Mouse (Mus musculus): ENCODE measurements around the gene Stambp.

DNA sequence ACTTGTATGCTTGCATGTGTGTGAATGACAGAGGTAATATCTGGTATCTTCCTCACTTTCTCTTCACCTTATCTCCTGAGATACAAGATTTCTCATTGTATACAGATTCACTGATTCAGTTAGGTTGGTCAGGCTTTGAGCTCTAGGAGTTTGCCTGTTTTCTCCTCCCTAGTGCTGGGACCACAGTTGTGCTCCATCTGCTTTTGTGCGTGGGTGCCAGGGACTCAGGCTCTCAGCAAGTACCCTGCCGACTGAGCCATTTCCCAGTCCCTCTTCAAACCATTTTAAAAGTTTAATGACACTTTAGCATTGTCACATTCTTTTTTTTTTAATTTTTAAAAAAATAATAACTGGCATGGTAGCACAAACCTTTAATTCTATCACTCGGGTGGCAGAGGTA lies 57.4 kb downstream of the Stambp start:
- TF ChIP-seq MAX (IDR thresholded peaks at IDR 0.05; ENCODE audit: low read length): no peak
- no peak for TF ChIP-seq USF1 (IDR thresholded peaks at IDR 0.05; ENCODE audit: low read depth, low read length)
- TF ChIP-seq EP300 (IDR thresholded peaks at IDR 0.05; ENCODE audit: low read length): no peak
- no peak for TF ChIP-seq CTCF (conservative IDR thresholded peaks at IDR 0.05 in 1 of 2, IDR thresholded peaks at IDR 0.05 in 1 of 2; ENCODE audit: low read depth in 2 of 2, low read length in 2 of 2)
- TF ChIP-seq UBTF (IDR thresholded peaks at IDR 0.05; ENCODE audit: low read depth, low read length): no peak
- TF ChIP-seq NELFE (IDR thresholded peaks at IDR 0.05; ENCODE audit: low read depth, low read length): no peak
- TF ChIP-seq RAD21 (IDR thresholded peaks at IDR 0.05; ENCODE audit: low read depth, low read length): no peak

Data from CH12.LX (cell line).